In genomic region chr1:165617166-165617891, GRCm38 (mm10) we compare ENCODE assay signal across 8 mouse cellular contexts. TPM values are rescaled to one million over a fixed set of nuclear protein-coding genes. Genes with fewer than 3 reads are reported as not detected.
DNase-seq lines count a peak whose midpoint lies in the region; ATAC-seq and TF ChIP-seq lines count a peak whose summit lies in the region.

No protein-coding gene starts in this region.

- no peak for TF ChIP-seq POLR2A in lung, adult 2 months (IDR thresholded peaks at IDR 0.05; ENCODE audit: borderline replicate concordance, extremely low read depth, low read depth, low read length)

- peaks cover 14% of the 10 kb centered on the region for H3K4me1 ChIP-seq in lung, adult 2 months (ENCODE audit: control insufficient read depth, insufficient read depth, low read length)
- peaks cover 50% of the 10 kb centered on the region for H3K4me1 ChIP-seq in heart, embryonic 10.5 days
- H3K4me1 ChIP-seq in lung, postnatal 0 days (ENCODE audit: insufficient read depth, low read depth, low read length), result peaks cover 6% of the 10 kb centered on the region; the same call in 1 of the 2 replicates

- peak; percentile 43; the same call in 1 of the 2 replicates for TF ChIP-seq EP300 in lung, postnatal 0 days (IDR thresholded peaks at IDR 0.05)

- no peak overlapping the region for H3K4me3 ChIP-seq in lung, adult 2 months (replicated peaks; ENCODE audit: extremely low read depth, low read depth, low read length)
- H3K4me3 ChIP-seq in heart, embryonic 10.5 days, result 0 out of 2 replicates have a peak overlapping the region, but pooled peaks have one; percentile 8
- no peak overlapping the region for H3K4me3 ChIP-seq in lung, postnatal 0 days (ENCODE audit: low read depth, low read length)

- TF ChIP-seq CTCF in lung, adult 2 months (IDR thresholded peaks at IDR 0.05; ENCODE audit: insufficient read depth, low read length), result no peak
- TF ChIP-seq CTCF in lung, postnatal 0 days (IDR thresholded peaks at IDR 0.05), result no peak

- H3K27ac ChIP-seq in heart, embryonic 10.5 days, result peak overlapping the region; percentile 82
- peak overlapping the region; percentile 90 for H3K27ac ChIP-seq in lung, postnatal 0 days (ENCODE audit: low read length)

- no peak overlapping the region for H3K9ac ChIP-seq in lung, postnatal 0 days (replicated peaks; ENCODE audit: low read depth)

- peaks cover 36% of the 10 kb centered on the region for H3K36me3 ChIP-seq in heart, embryonic 10.5 days
- H3K36me3 ChIP-seq in lung, postnatal 0 days (ENCODE audit: insufficient read depth, low read length), result no peaks in the 10 kb centered on the region

- H3K4me2 ChIP-seq in lung, postnatal 0 days (replicated peaks; ENCODE audit: low read depth, low read length), result no peak overlapping the region; the same call in 1 of the 2 replicates

- H3K27me3 ChIP-seq in heart, embryonic 10.5 days (ENCODE audit: insufficient read depth, poor library complexity, severe bottlenecking), result no peaks in the 10 kb centered on the region
- H3K27me3 ChIP-seq in lung, postnatal 0 days (replicated peaks; ENCODE audit: insufficient read depth, low read length), result no peaks in the 10 kb centered on the region

- peak; percentile 35 to 64 for DNase-seq in lung, adult 18-20 months
- DNase-seq in lung, adult 2 months, result no peak
- no peak for DNase-seq in heart, embryonic 10.5 days (ENCODE audit: low spot score)
- DNase-seq in kidney, adult 8-10 months, result peak; percentile 67 to 68
- DNase-seq in lung, postnatal 0 days (ENCODE audit: low spot score), result peak; percentile 86
- DNase-seq in layer of hippocampus, postnatal 36 days, result no peak
- no peak for DNase-seq in thymus, postnatal 4 days
- no peak for DNase-seq in spleen, postnatal 36 days (ENCODE audit: low spot score in 2 of 2)

- ATAC-seq in lung, postnatal 0 days, result peak; percentile 78

- 27% methylated on average over 15 of the region's 15 CpGs for WGBS in lung, adult 2 months
- 31% methylated on average over 15 of the region's 15 CpGs for WGBS in heart, embryonic 10.5 days
- WGBS in lung, postnatal 0 days, result 14% methylated on average over 15 of the region's 15 CpGs

- no peaks in the 10 kb centered on the region for H3K9me3 ChIP-seq in heart, embryonic 10.5 days
- H3K9me3 ChIP-seq in lung, postnatal 0 days (ENCODE audit: low read length), result no peaks in the 10 kb centered on the region

RNA-seq across cellular contexts. Expression of gene Mpzl1, which starts 17.0 kb away (rescaled TPM):
- 33.6 and 47.2 TPM in 2 replicates for polyA plus RNA-seq in lung, adult 2 months (2012; rRNA removed)
- 138 and 170 TPM in 2 replicates for polyA plus RNA-seq in heart, embryonic 10.5 days (2016; fragmentation: Nextera tagmentation; extraction: Ambion mirVana)
- polyA plus RNA-seq in lung, postnatal 0 days (2015; fragmentation: Nextera tagmentation; extraction: Ambion mirVana), result 136 and 149 TPM in 2 replicates
- 10 to 100 TPM; 35.7 to 39.6 TPM for total RNA-seq in layer of hippocampus, postnatal 36 days (2021)

Comparison
In these comparisons a context has a peak if more than half of its experiments do, and no peak if none do; other contexts are left out.
1. DNase-seq: peak in lung, adult 18-20 months (2 of 2), kidney, adult 8-10 months (2 of 2) and lung, postnatal 0 days (single experiment); none in lung, adult 2 months (single experiment), heart, embryonic 10.5 days (single experiment), layer of hippocampus, postnatal 36 days (0 of 2), thymus, postnatal 4 days (single experiment) and spleen, postnatal 36 days (0 of 2).